Mouse (Mus musculus) neural tube, embryonic 11.5 days (tissue): ENCODE measurements around the gene Chrd. TPM values are rescaled to one million over a fixed set of nuclear protein-coding genes. Genes with fewer than 3 reads are reported as not detected.
A peak's percentile ranks its signal among the peaks of the same experiment; 100 is the strongest.

Source experiments
- ATAC-seq: fragments of 200-750 bp; cut with Nextera tagmentation; 2 replicates; pipeline ENCODE4 v1.8.0; 2017; ENCODE audit warnings: moderate number of reproducible peaks, mild to moderate bottlenecking, moderate TSS enrichment, moderate library complexity; ENCODE audit not compliant: insufficient read depth, low FRiP score, low TSS enrichment
- DNase-seq: peaks from one replicate; pipeline ENCODE4 v3.0.0-alpha.2; 2015; ENCODE audit warnings: low spot score
- H3K27ac ChIP-seq: fragments of 300-500 bp; sonication (generic); 2 replicates; pipeline ENCODE4 v1.5.1; 2014; ENCODE audit warnings: low read depth, mild to moderate bottlenecking, low read length
- H3K27me3 ChIP-seq: fragments of 300-500 bp; sonication (generic); 2 replicates; pipeline ENCODE4 v1.6.1; 2014; ENCODE audit warnings: mild to moderate bottlenecking, low read length, mixed read lengths; ENCODE audit not compliant: control insufficient read depth, insufficient read depth
- H3K36me3 ChIP-seq: fragments of 300-500 bp; sonication (generic); 2 replicates; pipeline ENCODE4 v1.6.1; 2014; ENCODE audit warnings: mild to moderate bottlenecking, low read length, moderate library complexity, mixed read lengths; ENCODE audit not compliant: control insufficient read depth, insufficient read depth
- H3K4me1 ChIP-seq: fragments of 300-500 bp; sonication (generic); 2 replicates; pipeline ENCODE4 v1.6.1; 2014; ENCODE audit warnings: low read length, mixed read lengths; ENCODE audit not compliant: control insufficient read depth, insufficient read depth
- H3K4me2 ChIP-seq: fragments of 300-500 bp; sonication (generic); 2 replicates; pipeline ENCODE4 v1.6.1; 2014; ENCODE audit warnings: low read depth, mild to moderate bottlenecking, moderate library complexity
- H3K4me3 ChIP-seq: fragments of 300-500 bp; sonication (generic); 2 replicates; pipeline ENCODE4 v1.5.1; 2014; ENCODE audit warnings: low read depth, low read length
- H3K9ac ChIP-seq: fragments of 300-500 bp; sonication (generic); 2 replicates; pipeline ENCODE4 v1.6.1; 2014; ENCODE audit warnings: mild to moderate bottlenecking, low read length
- H3K9me3 ChIP-seq: fragments of 300-500 bp; sonication (generic); 2 replicates; pipeline ENCODE4 v1.6.1; 2016; ENCODE audit warnings: low read length; ENCODE audit not compliant: control insufficient read depth
- WGBS: fragments of 180-500 bp; shearing (Covaris S2); extraction: QIAGEN DNeasy Blood & Tissue Kit; methylation state at CpG from one replicate; pipeline ENCODE4 v1.1.7; 2014; 5-methylcytosine and 5-hydroxymethylcytosine counted together
- polyA plus RNA-seq: library from polyadenylated mRNA; unstranded; fragments of >200 nt; fragmentation: Nextera tagmentation; extraction: Ambion mirVana; gene quantifications from 2 replicates; pipeline ENCODE4 v1.2.1, GENCODE M21; 2014

Gene Chrd
- polyA plus RNA-seq, 1 experiment from 2014 or later, result 3.7 TPM

DNA sequence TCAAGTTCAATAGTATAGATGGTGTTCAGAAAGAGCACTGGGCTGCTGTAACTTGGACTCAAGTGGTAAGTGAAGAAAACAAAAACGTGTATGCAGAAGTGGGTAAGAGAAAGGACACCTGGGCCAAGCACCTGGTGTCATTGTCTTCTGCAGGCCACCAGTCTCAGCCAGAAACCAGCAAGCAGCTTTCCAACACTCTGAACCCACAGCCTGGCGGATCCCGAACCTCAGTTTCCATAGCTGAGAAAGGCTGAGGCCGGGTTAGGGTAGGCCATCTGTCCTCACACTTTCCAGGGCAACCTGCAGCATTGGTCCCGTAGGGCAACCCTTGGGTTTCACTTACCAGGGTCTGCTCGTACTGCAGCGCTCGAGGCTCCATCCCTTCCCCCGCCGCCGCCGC is 17.4 kb upstream of the Chrd start:
- DNase-seq, result no peak
- Histone ChIP-seq H3K9ac (peak overlapping the region; percentile 82), H3K27ac (peak overlapping the region; percentile 88), H3K4me2 (peak overlapping the region; percentile 93), H3K4me1 (peaks cover 30% of the 10 kb centered on the region), H3K9me3 (no peaks in the 10 kb centered on the region), H3K4me3 (peak overlapping the region; percentile 63), H3K36me3 (peaks cover 6% of the 10 kb centered on the region), H3K27me3 (no peaks in the 10 kb centered on the region)
- no peak; the same call in 1 of the 2 replicates for ATAC-seq
- WGBS, result 0% methylated on average over 12 of the region's 12 CpGs

GRCm38 (mm10) chr16:20715976-20716840 is 16.7 kb upstream of the Chrd start:
- Histone ChIP-seq H3K36me3 (peaks cover 6% of the 10 kb centered on the region), H3K9me3 (no peaks in the 10 kb centered on the region), H3K9ac (peak overlapping the region; percentile 82), H3K4me2 (peak overlapping the region; percentile 93), H3K27ac (peak overlapping the region; percentile 88), H3K4me1 (peaks cover 30% of the 10 kb centered on the region), H3K4me3 (peak overlapping the region; percentile 63), H3K27me3 (no peaks in the 10 kb centered on the region)
- peak; percentile 88 for ATAC-seq
- peak; percentile 92 for DNase-seq
- WGBS, result under 1% methylated on average over 61 of the region's 68 CpGs

- WGBS, result under 1% methylated on average over 8 of the region's 8 CpGs
- peaks cover 30% of the 10 kb centered on the region for H3K4me1 ChIP-seq
Measured at GRCm38 (mm10) chr16:20716841-20717180, 16.1 kb upstream of the Chrd start.

DNA sequence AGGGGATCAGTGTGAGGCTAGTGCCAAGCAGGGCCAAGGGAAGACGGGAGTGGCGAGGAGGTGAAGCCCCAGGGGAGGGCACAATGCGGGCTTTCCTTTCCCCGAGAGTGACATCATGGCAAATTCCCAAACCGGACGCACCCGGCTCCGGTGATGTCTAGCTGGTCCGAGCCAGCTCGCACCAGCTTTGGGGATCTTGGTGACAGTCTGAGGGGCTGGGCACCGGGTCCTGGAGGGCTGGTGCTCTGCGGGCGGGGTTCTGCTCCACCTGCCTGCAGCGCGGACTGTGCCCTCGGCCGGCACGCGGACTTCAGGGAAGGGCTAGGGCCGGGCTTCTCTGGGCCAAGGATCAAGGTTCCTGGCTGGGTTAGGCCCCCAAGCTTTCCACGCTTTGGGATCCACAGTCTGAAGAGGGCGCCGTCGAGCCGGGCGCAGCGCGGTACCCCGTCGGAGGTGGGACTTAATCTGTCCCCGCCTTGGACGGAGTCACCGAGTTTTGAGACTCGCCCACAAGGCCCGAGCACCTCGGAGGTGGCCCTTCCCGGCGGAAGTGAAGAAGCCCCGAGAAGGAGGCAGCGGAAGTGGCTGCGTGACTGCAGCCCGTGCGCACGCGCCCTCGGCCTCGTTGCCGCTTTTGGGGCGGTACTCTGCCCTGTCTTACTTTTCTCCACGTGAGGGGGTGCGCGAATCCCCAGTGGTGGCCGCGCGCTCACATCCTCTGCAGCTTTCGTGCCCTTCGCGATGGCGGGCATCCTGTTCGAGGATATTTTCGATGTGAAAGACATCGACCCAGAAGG is 15.5 kb upstream of the Chrd start, which contains the start of the genes Polr2h and Clcn2:
Gene Polr2h, plus strand, starts transcription at position 485 of the 797 bp plus-strand sequence.
Gene Clcn2, minus strand, starts transcription at position 566 of the 797 bp plus-strand sequence.
- Histone ChIP-seq H3K9me3 (no peaks in the 10 kb centered on the region), H3K27me3 (no peaks in the 10 kb centered on the region), H3K4me1 (peaks cover 30% of the 10 kb centered on the region), H3K9ac (peak within 1 kb of the TSS; percentile 82), H3K36me3 (peaks cover 6% of the 10 kb centered on the region), H3K4me3 (peak within 1 kb of the TSS; percentile 63), H3K27ac (peak within 1 kb of the TSS; percentile 88), H3K4me2 (peak within 1 kb of the TSS; percentile 93)
- ATAC-seq (peak; percentile 64), DNase-seq (peak; percentile 94)
- under 1% methylated on average over 62 of the region's 62 CpGs for WGBS

More at GRCm38 (mm10) chr16:20716841-20717180, 16.1 kb upstream of the Chrd start:
- Histone ChIP-seq H3K27me3 (no peaks in the 10 kb centered on the region), H3K9me3 (no peaks in the 10 kb centered on the region), H3K27ac (peak overlapping the region; percentile 88), H3K9ac (peak overlapping the region; percentile 82), H3K36me3 (peaks cover 4% of the 10 kb centered on the region), H3K4me3 (peak overlapping the region; percentile 63), H3K4me2 (peak overlapping the region; percentile 93)
- ATAC-seq, result peak; percentile 8
- DNase-seq, result no peak

DNA sequence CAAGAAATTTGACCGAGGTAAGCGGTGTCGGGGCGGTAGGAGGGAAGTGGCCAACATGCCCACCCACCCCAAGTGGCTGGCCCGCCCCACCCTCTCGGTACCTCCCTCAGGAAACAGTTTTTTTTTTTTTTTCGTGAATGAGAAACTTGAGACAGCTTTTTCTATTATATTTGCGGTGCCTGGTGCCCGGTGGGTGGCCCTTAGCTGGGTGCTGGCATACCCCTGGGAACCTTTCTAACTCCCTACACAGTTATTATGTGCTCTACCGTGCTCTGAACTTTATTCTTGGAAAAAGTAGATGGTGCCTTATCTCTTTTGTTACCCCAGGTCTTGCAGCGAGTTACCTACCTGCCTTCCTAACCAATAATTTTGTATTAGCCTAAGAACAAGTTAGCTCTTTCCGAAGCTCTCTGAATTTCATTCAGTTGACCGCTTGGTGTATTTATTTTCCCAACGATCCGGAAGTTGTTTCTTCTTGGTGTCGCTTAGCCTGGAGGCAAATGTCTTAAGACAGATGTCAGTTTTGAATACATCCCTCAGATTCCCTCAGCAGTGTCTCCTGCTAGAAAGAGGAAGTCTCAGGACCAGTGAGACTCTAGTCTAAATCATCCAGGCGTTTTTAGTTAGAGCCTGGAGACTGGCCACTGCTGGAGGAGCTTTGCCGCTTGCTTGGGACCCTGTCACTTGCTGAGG is 14.8 kb upstream of the Chrd start:
- peak overlapping the region; percentile 63 for H3K4me3 ChIP-seq
- no peak for DNase-seq
- no peaks in the 10 kb centered on the region for H3K9me3 ChIP-seq
- peak overlapping the region; percentile 82 for H3K9ac ChIP-seq
- peak; percentile 14; the same call in 1 of the 2 replicates for ATAC-seq
- H3K4me2 ChIP-seq, result peak overlapping the region; percentile 93
- WGBS, result 5% methylated on average over 18 of the region's 18 CpGs
- H3K36me3 ChIP-seq, result peaks cover 5% of the 10 kb centered on the region
- peaks cover 30% of the 10 kb centered on the region for H3K4me1 ChIP-seq
- peak overlapping the region; percentile 88 for H3K27ac ChIP-seq
- no peaks in the 10 kb centered on the region for H3K27me3 ChIP-seq

DNA sequence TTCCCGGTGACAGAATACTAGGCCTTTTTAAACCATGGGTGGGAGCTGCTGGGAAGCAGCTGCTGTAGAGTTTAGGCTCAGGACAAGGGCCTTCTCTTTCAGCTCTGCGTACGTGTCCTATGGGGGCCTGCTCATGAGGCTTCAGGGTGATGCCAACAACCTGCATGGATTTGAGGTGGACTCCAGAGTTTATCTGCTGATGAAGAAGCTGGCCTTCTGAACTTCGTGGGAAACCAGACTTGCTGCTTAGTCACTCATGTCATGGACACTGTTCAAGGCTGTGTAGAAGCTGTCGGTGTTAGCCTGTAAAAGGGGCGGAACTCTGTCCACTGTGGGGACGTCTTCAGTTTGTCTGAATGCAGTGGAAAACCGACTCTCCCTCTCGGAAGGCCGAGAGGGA is 11.1 kb upstream of the Chrd start:
- no peak overlapping the region for H3K4me2 ChIP-seq
- no peaks in the 10 kb centered on the region for H3K9me3 ChIP-seq
- no peak for DNase-seq
- WGBS, result 88% methylated on average over 10 of the region's 10 CpGs
- peaks cover 2% of the 10 kb centered on the region; the same call in 1 of the 2 replicates for H3K36me3 ChIP-seq
- H3K4me1 ChIP-seq, result peaks cover 10% of the 10 kb centered on the region
- no peak overlapping the region for H3K9ac ChIP-seq
- H3K27me3 ChIP-seq, result no peaks in the 10 kb centered on the region
- no peak overlapping the region for H3K27ac ChIP-seq
- H3K4me3 ChIP-seq, result no peak overlapping the region
- no peak for ATAC-seq

- WGBS, result 67% methylated on average over 4 of the region's 4 CpGs
- Histone ChIP-seq H3K4me2 (no peak overlapping the region), H3K27ac (no peak overlapping the region), H3K4me3 (no peak overlapping the region), H3K4me1 (peaks cover 5% of the 10 kb centered on the region), H3K36me3 (peaks cover 2% of the 10 kb centered on the region; the same call in 1 of the 2 replicates), H3K9me3 (no peaks in the 10 kb centered on the region), H3K27me3 (no peaks in the 10 kb centered on the region), H3K9ac (no peak overlapping the region)
- ATAC-seq, result no peak
- no peak for DNase-seq
Measured at GRCm38 (mm10) chr16:20722736-20723135, 10.2 kb upstream of the Chrd start.

GRCm38 (mm10) chr16:20723247-20723646 is 9.7 kb upstream of the Chrd start:
- no peaks in the 10 kb centered on the region for H3K9me3 ChIP-seq
- no peak overlapping the region for H3K4me3 ChIP-seq
- H3K36me3 ChIP-seq, result peaks cover 2% of the 10 kb centered on the region; the same call in 1 of the 2 replicates
- no peak for ATAC-seq
- 57% methylated on average over 4 of the region's 4 CpGs for WGBS
- H3K4me2 ChIP-seq, result no peak overlapping the region
- no peaks in the 10 kb centered on the region for H3K27me3 ChIP-seq
- H3K9ac ChIP-seq, result no peak overlapping the region
- DNase-seq, result no peak
- no peak overlapping the region for H3K27ac ChIP-seq
- H3K4me1 ChIP-seq, result peaks cover 5% of the 10 kb centered on the region
